Mouse (Mus musculus) kidney, postnatal 4 days (tissue): Measurements from ENCODE around the gene Lekr1.
A peak's percentile ranks its signal among the peaks of the same experiment; 100 is the strongest.
"Not testable (repeated sequence)": the region's sequence is repeated elsewhere in the genome, so short reads cannot be mapped to it uniquely, and the experiment has no call there.

Experiments used
- DNase-seq, 2 experiments: peaks; one replicate each; pipeline ENCODE4 v3.0.0; 2021; ENCODE audit warnings: mixed read lengths in 2 of 2

Lekr1 gene

DNA sequence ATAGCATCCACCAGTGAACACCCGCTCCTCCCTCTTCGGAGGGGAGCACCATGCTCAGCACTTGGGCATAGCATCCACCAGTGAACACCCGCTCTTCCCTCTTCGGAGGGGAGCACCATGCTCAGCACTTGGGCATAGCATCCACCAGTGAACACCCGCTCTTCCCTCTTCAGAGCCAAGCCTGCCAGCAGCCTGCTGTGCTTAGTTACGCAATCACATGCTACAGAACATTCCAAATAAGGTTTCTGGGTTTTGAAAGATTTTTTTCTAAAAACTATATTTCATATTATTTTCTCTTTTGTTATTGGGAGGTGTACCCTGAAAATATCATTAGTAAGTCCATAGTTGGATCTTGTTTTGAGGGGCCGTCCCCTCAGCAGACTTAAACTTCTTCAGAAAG is 103.6 kb downstream of the Lekr1 start:
- not testable (repeated sequence) for DNase-seq

DNA sequence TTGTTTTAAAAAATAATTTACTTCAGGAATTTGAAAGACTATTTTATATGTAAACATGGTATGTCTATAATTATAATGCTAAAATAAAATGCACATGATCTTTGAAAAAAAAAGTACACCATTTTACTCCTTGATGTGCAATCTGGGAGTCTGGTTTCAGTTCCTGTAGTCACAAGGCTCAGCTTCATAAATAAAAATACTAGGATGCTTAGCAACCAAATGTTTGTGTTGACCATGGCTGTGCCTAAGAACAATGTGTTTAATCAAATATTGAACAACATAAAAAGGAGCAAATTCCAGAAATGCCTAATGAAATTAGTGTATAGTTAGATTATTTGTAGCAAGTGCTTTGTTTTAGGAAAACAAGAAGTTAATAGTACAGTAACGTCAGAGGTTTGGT is 107.9 kb downstream of the Lekr1 start:
- DNase-seq: no peak

DNA sequence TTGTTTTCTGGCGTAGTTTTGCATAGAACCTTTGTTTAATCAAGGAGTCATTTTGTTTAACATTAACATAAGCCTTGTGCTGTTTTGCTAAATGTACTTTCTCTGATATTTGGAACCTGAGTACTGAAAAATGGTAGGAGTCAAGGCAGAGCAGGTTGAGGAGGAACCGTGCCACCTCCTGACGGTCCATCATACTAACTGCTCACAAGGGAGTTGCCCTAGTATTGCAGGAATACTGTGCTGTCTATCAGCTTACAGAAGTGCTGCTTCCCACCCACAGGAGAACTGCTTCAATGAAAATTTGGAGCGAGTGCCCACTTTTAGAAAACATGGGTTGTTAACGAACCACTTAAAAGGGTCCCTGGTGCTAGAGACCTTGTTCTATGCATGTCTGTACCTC is 109.1 kb downstream of the Lekr1 start:
- DNase-seq: no peak

DNA sequence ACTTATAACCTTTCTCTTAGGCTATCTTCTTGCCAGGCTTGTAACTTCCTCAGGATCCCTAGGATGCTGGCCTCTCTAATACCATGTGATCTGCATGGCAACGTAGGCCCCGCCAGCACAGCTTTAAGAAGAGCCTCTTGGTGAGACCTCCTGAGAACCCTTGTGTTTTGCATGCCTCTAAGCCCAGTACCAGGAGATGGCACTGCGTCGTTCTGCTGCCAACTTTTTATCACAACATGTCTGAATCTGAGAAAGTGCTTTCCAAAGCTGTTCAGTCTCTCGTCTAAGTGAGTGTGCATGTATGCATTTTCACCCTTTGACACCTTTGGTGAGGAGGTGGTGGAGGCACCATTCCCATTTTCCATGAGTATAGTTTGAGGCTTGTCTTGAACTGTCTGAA is 116.2 kb downstream of the Lekr1 start:
- DNase-seq: no peak

DNA sequence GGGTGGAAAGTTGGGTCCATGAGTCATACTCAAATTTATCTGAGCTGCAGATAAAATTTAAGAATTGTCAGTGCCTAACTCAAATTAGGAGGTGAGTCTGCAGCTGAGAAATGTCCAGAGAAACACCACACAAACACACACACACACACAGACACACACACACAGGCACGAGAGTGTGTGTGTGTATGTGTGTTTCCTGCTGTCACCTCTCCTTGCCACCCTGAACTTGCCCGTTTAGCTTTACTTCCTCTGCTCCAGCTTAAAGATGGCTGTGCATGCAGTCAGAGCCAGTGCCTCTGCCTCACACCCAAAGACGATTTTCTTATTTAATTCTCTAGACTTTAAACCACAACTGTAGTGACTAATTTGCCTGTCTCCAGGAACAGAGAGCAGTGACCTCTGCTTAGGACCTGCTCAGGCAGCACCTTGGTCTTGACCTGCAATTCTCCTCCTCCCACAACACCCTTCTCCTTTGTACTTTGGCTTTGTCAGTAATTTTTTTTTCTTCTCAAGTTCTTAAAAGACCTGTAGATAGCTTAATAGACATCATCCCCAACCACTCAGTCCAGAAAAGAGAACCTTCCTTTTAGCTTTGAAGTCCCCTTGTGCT is 124.2 kb downstream of the Lekr1 start:
- no peak for DNase-seq

DNA sequence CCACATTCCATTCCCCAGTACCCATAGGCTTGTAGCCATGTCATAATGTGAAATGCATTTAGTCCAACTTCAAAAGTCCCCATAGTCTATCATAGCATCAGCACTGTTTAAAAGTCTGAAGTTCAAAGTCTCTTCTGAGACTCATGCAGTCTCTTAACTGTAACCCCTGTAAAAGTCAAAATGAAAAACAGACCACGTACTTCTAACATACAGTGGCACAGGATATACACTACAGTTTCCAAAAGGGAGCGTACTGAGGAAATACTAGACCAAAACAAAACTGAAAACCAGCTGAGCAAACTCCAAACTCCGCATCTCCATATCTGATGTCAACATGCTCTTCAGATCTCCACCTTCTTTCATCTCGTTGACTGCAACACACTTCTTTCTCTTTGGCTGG is 127.5 kb downstream of the Lekr1 start:
- no peak for DNase-seq

DNA sequence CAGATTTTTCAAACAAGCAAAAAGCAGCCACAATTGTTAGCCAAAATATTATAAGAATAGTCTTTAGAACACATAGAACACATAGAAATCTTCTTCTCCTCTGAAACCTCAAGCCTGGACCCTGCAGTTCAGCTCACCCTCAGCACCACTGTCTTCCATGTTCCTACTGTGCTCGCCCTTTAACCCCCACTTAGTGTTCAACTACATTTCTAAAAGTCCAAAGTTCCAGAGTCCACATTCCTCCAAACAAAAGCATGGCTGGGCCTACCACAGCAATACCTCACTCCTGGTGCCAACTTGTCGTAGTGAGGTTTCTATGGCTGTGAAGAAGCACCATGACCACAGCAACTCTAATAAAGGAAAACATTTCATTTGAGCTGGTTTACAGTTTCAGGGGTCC is 128.7 kb downstream of the Lekr1 start:
- DNase-seq: no peak

DNA sequence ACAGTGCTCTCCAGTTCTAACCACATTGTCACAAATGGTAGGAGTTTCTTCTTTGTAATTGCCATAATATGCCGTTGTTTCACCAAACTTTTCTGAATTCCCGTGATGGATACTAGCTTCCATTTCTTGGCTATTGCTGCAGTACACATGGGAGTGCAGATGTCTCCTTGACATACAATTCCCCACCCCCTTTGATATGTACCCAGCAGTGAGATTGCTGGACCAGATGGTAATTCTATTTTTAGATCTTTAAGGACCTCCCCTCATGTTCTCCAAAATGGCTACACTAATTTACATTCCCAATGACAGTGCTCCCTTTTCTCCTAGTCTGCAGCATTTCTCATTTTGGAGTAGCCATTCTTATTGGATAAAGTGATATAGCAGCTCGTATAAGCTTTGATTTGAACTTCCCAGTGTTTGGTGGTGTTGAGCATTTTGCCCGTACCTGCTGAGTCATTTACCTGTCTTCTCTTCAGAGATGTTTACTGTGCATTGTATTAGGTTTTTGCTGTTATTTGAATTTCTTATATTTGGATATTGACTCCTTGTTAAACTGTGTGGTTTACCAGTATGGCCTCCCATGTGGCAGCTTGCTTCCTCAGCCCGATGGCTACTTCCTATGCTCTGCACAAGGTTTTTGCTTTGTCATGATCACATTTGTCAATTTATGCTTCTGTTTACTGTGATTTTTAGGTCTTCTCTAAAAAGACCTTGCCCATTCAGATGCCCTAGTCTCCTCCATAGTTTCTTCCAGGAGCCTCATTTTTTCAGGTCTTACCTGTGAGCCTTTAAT is 131.5 kb downstream of the Lekr1 start:
- no peak for DNase-seq

DNA sequence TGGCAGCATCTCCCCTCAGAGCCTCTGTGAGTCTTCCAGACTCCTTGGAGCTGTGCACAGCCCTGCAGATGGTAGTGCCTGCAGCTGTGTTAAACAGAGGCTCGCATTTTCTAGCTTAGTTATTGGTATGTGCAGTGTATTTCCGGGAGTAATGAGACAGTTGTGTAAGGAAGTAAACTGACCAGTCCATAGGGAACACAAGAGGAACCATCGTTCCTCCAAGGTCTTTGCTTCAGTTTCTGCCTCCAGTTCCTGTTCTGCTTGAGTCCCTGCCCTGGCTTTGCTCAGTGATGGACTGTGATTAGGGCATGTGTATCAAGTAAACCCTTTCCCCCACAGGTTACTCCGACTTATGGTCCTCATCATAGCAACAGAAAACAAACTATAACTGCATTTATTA is 134.9 kb downstream of the Lekr1 start:
- DNase-seq: no peak

DNA sequence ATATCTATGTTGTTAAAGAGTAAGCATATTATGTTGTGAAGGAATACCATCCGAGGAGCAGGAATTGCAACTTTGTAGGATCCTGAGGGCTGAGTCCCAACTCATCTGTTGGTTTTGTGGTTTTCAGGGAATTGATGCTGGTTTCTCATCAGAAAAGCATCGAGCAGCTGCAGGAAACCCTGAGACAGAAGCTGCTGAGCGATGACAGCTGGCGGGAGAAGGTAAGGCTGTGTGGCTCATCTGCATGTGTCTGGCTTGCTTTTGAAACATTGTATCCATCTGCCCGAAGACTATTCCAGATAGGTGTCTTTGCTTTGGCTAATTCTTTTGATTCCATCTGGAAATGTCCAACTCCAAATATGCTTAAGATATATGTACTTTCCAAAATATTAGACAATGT is 136.2 kb downstream of the Lekr1 start:
- DNase-seq: no peak

DNA sequence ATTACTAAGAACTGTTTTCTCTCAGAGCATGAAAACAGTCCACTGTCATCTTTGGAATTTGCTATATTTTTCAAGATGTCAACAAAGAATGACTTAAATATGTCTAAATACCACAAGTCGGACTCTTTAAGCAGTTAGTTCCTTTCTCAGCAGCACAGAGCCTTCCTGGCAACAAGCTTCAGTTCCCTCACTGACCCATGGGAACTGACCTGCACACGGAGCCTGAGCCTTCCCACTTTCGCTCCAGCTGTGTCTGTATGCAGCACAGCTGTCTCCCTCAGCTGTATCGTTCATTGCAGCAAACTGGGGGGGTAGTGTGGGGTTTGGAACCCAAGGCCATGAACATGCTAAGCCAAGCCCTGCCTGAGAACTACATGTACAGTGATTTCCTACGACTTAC is 136.8 kb downstream of the Lekr1 start:
- peak; percentile 41 to 53 for DNase-seq

DNA sequence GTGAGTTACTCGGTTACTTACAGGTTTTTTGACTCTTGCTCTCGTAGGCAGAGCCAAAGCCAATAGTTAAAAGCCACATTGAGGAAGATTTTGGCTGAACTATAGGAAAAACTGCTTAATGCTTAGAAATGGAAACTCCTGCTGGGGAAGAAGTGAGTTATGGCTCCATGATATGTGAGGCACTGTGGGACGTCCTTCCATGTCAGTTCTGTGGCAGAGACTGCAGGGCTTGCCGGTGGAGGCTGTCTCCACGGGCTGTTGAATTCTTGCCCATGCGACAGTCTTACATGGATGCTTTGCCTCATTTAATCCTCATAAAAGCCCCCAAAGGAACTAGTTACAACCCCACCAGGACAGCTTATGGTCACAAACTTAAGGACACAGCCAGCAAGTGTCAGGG is 148.9 kb downstream of the Lekr1 start:
- DNase-seq: no peak

DNA sequence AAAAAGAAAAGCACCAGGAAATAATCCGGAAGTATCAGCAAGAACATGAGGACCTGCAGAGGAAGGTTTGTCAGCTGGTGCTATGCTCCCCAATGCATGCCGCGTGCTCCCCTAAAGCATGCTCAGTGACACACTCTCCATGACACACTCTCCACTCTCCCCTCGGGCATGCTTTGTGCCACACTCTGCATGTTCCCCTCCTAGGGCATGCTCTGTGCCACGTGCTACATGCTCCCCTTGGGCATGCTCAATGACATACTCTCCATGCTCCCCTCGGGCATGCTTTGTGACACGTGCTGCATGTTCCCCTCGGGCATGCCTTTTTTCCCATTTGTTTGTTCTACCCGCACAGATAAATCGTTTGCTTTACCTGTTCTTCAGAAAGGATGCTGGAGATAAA is 150.0 kb downstream of the Lekr1 start:
- no peak for DNase-seq

DNA sequence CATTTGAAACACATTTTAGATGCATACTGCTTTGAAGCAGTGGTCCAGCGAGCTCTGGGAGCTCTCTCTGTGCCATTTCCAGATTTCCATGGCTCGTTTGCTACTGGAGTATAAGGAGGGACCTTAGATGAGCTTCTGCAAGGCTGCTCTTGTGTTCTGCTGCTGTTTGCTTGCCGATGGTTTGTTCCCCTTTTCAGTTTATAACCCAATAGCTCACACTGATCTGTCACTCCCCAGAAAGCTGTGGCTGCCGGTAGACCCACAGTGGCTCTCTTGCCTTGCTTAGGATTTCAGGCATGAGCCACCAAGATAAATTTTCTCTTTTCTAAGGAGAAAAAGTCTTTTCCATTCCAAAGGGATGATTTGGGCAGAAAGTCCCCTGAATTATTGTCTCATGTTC is 152.6 kb downstream of the Lekr1 start:
- DNase-seq: no peak

DNA sequence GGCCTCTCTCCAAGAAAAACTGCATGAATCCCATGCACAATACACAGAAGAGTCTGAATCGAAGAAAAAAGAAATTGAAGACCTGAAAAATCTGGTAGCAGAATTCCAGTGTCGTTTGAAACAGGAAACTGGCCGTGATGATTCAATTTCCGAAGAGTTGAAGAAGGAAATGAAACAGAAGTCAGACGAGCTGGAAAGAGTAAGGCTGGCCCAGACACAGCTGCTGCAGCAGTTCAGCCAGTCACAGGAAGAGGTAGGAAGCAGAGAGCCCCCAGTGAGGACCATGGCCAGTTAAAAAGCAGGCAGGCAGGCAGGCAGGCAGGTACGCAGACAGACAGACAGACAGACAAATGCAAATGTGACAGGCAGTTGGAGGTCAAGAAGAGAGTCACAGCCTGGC is 153.8 kb downstream of the Lekr1 start:
- DNase-seq: no peak

DNA sequence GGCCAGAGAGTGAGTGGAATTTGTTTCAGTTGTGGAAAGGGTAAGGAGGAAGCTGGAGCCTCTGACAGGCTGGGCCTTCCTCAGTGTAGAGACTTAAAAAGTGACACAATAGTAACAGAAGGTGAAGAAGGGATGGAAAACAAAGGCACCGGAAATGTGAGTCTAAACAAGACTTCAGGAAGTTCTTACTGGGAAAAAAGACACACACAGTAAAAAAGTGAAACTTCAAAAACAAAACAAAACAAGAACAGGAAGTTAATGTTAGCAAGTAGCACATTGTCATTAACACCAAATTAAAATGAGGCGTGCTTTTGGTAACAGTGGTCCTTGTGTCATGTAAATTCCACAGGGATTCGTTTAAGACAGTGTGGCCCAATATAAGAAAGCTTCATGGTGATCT is 158.9 kb downstream of the Lekr1 start:
- no peak for DNase-seq

DNA sequence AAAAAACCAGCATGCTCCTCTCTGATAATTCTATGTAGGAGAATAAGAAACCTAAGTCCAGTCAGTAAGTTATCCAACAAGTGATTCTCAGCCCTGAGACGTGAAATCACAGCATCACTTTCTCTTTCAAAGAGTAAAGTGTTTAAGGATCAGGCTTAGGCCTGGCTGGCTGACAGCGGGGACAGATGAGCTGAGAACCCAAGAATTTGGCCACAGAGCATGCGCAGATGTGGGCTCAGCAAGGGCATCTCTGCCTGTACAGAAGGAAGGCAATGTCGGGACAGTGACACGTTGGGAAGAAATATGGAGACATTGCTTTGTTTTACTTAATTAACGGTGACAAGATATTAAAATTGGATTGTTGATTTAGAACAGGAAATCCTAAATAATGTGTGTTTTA is 160.7 kb downstream of the Lekr1 start:
- peak in 1 of 2 experiments; percentile 16 for DNase-seq

DNA sequence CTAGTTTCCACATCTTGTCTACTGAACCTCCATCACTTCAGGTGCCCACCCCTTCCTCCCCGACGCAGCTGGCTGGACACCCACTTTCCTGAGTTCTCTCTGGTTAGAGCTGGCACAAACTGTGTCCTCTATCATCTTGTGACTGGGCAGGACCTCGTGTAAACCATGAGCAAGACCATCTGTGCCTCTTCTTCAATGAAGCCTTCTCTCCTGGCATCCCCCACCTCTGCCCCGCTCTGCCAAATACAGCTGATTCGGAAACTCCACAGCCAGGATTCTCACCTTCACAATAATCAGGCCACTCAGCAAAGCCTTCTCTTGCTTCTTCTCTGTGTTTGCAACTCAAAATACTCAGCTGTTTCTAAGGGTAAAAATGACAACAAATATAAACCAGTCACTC is 161.4 kb downstream of the Lekr1 start:
- no peak for DNase-seq

DNA sequence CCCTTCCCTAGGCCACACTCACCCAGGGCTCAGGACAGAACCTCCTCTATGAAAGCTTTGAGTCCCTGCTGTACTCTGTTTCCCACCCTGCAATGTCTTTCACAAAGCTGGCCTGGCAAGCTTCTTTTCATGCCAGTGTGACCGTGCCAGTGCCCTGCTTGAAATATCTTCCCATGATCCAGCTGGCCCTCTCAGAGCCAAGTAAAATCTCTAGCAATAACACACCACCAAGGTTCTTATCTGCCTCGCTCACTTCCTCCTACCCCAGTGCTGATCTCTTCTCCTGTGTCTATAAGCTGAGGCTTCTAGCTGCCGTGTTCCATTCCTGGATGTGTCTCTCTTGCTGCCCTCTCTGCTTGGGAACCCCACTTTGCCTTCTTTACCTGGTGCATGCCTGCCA is 162.0 kb downstream of the Lekr1 start:
- DNase-seq: no peak

DNA sequence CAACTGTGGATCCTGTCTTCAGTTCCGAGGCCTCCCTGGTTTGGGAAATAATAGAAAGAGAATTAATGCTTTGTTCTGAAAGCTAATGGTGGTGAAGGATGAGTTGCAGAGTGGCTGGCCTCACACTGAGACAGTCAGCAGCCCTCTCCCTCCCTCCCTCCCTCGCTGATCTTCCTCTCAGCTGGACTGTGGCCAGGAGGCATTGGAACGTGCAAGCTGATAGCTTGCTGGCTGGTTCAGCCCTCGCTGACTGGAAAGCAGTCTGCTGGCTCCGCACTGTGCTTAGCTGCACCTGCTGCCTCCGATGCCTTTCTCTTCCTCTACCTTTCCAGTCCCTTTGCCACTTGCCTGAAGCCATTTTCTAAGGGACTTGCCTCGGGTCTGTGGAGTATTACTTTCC is 163.2 kb downstream of the Lekr1 start:
- peak; percentile 78 to 85 for DNase-seq

DNA sequence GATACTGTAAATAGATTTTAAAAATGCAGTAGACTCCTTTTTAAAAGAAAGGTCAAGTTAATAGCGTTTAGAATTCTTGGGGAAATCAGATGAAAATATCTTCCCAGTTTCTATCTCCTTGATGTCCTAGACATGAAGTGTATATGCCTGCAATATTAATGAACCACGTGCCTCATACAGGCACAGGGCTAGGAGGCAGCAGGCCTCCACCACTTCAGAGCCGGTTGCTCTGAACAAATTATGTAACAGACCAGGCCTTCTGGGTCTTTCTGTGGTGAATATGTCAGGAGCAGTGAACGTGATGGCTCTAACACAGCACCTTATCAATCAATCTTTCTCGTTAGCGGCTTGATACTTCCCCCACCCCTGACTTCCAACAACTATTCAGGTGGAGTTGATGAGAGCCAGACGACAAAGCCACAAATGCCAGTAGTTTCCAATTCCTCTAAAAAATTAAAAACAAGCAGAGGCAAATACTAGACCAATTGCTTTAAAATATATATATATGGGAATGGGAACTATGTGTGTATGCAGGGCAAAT is 164.0 kb downstream of the Lekr1 start:
- DNase-seq: no peak

DNA sequence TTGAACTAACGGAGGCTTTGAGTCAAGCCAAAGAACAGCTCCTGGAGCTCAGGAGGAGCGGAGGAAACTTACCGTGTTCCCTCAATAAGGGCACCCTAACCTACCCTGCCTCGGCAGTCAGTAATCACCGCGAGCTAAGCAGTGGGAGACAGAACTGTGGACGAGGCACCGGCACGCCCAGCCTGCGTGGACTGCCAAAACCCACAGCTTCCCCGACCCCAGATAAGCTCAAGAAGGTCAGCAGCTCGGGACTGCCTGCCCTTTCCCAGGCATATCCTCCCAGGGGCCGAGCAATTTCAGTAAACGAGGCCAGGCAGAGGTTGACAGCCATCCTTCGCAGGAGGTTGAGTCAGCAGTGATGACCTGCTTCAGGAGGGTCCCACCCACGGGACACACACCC is 164.8 kb downstream of the Lekr1 start:
- peak; percentile 19 to 30 for DNase-seq

DNA sequence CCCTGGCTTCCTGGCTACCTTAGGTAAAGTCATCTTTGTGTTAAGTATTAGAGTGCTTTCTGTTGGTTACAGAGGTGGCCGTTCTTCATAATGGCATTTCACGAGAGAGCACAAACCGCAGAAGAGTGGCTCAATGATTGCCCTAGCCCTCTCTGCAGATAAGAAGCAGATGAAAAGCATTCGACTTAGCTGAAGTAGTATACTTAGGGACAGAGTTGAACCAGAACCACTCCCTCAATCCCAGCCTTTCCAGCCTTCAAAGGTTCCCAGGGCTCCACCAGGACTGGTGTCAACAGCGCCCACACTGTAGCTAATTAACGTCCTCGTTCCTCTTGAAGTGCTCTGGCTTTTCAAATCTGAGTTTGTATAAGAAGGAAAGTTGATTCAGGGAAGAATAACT is 166.4 kb downstream of the Lekr1 start:
- DNase-seq: no peak

DNA sequence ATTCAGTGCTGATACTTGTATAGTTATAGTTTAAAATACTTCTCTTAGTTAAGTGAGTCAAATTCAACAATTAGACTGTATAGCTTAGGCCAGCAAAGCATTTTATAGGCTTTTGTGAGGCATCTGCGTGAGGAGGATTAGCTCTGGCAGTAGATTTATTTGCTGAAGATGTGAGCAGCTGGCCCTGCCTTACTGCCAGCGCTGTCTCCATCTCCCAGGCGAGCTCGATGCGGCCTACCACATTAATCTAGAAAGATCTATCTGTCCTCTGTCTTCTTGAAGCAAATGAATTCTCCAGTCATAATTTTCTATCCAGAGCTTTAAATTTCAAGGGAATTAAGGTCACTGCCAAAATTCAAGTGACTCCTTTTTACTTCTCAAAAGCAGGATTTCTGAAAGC is 170.4 kb downstream of the Lekr1 start:
- DNase-seq: no peak

DNA sequence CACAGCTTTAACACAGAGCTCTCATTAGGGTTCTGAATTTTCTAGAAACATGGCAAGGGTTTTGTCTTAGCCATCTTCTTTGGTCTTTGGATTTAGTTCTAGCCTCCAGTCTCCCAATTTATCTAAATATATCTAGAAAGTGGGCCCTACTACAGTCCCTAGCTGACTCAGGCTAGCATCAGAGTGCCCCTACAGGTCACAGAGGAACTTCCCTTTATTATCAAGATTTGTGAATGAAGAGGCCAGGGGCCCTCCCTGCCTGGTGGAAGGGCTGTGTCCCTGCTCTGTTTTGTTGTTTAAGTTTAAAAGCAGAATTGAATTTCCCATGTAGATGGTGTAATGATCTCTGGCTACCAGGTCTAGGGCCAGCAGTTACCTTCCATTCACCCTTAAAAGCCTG is 173.6 kb downstream of the Lekr1 start:
- no peak for DNase-seq
